Mouse (Mus musculus) liver, adult 10 weeks (tissue): Measurements from ENCODE around the gene Supt3. TPM values are rescaled to one million over a fixed set of nuclear protein-coding genes. Genes with fewer than 3 reads are reported as not detected.

Source experiments
- polyA plus RNA-seq: library from polyadenylated mRNA; stranded (reverse); fragments of 350-450 nt; fragmentation: Illumina TruSeq; extraction: RNeasy Lipid Tissue Mini Kit (QIAGEN cat#74804); gene quantifications from one replicate; pipeline ENCODE4 v1.2.3, GENCODE M21; 2014; ENCODE audit warnings: low read depth, low replicate concordance

Supt3 gene
- polyA plus RNA-seq: 9.1 TPM

GRCm38 (mm10) chr17:44776738-44777270 lies at the start of gene Supt3:
Supt3 (plus strand) TSS chr17:44777152.

GRCm38 (mm10) chr17:44814508-44815175 lies 37.7 kb downstream of the Supt3 start, which contains the start of gene Runx2:
Runx2 (minus strand) TSS chr17:44814797.

Other genes starting within 250 kb of the Supt3 start
- gene Runx2, start 37.6 kb downstream of the Supt3 start, polyA plus RNA-seq: 0.13 TPM